Mouse (Mus musculus): ENCODE measurements around the gene Mbd3.

DNA sequence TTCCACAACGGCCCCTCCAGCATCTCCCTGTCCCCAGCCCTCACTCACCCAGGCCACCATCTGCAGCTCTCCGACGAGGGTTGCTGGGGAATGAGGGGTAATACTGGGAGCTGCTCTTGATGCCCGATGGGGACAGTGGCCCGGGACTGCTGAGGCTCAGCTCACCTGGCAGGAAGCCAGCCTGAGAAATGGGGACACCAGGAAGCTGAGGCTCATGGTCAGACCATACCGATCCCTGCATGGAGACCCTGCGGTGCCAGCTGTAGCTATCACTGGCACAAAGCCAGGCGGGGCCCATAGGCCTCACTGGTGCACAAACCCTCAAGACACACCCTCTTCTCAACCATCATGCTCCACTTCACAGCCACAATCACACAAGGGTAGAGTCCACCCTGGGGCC, 20.1 kb upstream of the Mbd3 start:
- no peak for TF ChIP-seq POLR2A (IDR thresholded peaks at IDR 0.05; ENCODE audit: borderline replicate concordance, extremely low read depth, low read depth, low read length)
- no peak for TF ChIP-seq CTCF (IDR thresholded peaks at IDR 0.05; ENCODE audit: insufficient read depth, low read length)

Measured in lung, adult 2 months (tissue).